Mouse (Mus musculus): Measurements from ENCODE around the gene Gucy1b1.

Gene Gucy1b1

DNA sequence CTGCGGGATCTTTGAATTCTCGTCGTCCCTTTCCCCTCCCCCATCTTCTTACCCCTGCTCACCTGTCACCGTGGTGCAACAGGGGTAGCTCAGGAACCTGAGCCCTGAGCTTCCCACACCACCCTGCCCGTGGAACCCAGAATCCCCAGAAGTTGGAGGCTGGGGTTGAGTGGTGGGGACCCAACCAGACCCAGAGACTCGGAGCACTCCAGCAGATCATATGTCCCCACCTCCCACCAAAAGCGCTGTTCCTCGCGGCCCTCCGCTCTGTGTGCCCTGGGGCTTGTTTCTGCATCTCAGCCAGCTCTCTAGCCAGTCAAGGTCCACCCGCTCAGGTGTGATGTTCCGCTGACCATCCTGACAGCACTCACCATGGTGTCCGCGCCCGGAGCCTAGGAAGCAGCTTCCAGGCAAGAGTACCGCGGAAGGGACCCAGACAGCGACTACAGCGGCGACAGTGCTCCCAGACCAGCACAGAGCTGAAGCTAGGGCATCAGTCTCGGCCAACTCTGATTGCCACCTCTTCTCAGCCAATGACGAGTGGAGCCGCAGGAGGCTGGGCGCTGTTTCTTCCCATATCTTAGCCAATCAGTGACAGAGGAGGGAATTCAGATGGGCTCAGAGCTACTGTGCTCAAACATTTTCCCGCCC, at the start of gene Gucy1b1:
Gene Gucy1b1 (minus strand): TSS at position 489 of the 651 bp plus-strand sequence.
- DNase-seq (ENCODE audit: low spot score) = peak; percentile 52

GRCm38 (mm10) chr3:82118916-82119315, 44.4 kb upstream of the Gucy1b1 start:
- no peak for DNase-seq (ENCODE audit: low spot score)

DNA sequence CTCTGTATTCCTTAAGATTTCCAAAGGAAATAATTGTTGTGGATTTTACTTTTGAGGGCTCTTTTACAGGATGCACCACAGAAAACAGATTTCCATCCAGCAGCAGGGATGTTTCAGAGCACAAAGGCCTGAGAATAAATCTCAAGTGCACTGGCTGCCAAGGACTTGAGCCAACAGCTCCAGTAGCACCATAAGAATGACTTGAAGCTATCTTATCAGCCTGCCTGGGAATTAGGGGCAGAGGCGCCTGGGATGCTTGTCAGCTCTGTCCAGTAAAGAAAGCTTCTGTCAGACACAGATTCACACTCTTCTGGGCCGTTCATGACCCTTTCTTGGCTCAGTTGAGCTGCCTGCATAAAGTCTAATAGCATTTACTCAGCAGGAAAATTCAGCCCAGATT, 38.0 kb upstream of the Gucy1b1 start:
- peak; percentile 41 for DNase-seq (ENCODE audit: low spot score)

DNA sequence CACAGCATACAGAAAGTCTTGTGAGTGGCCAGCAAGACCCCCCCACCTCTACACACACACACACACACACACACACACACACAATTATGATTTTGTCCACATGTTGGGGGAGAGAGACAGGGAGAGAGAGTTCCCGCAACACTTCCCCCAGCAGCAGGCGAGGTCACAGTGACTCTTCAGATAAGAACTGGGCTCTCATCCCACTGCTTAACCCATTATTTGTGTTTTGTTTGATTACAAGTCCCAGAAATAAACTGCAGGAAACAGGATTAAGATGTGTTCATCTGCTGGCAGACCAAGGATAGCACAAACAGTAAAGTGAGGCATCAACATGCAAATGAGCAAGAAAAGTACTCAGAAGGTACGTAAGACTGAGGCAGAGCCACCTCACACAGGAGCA, 37.5 kb upstream of the Gucy1b1 start:
- peak; percentile 36 for DNase-seq (ENCODE audit: low spot score)

GRCm38 (mm10) chr3:82108951-82109350, 34.5 kb upstream of the Gucy1b1 start:
- no peak for DNase-seq (ENCODE audit: low spot score)

- DNase-seq (ENCODE audit: low spot score) = no peak
Measured at GRCm38 (mm10) chr3:82104229-82104628, 29.7 kb upstream of the Gucy1b1 start.

DNA sequence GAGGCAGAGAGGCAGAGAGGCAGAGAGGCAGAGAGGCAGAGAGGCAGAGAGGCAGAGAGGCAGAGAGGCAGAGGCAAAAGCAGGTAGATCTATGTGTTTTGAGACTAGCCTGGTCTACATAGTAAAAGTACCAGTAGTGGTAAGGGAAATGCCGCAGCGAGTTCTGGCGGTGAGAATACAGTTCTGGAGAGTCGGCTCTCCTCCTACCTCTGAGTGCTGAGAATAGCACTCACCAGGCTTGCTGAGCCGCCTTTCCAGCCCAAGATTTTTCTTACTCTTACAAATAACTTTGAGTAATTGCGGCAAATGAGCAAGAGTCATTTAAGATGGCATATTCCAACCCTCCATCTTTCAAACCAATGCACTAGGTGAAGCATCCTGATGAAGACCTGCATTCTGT, 24.6 kb upstream of the Gucy1b1 start:
- DNase-seq (ENCODE audit: low spot score) = no peak

- no peak for DNase-seq (ENCODE audit: low spot score)
Measured at GRCm38 (mm10) chr3:82096801-82097200, 22.3 kb upstream of the Gucy1b1 start.

GRCm38 (mm10) chr3:82073741-82074181, 728 bp downstream of the Gucy1b1 start:
- peak; percentile 74 for DNase-seq (ENCODE audit: low spot score)

GRCm38 (mm10) chr3:82067830-82068229, 6.7 kb downstream of the Gucy1b1 start:
- DNase-seq (ENCODE audit: low spot score) = no peak

DNA sequence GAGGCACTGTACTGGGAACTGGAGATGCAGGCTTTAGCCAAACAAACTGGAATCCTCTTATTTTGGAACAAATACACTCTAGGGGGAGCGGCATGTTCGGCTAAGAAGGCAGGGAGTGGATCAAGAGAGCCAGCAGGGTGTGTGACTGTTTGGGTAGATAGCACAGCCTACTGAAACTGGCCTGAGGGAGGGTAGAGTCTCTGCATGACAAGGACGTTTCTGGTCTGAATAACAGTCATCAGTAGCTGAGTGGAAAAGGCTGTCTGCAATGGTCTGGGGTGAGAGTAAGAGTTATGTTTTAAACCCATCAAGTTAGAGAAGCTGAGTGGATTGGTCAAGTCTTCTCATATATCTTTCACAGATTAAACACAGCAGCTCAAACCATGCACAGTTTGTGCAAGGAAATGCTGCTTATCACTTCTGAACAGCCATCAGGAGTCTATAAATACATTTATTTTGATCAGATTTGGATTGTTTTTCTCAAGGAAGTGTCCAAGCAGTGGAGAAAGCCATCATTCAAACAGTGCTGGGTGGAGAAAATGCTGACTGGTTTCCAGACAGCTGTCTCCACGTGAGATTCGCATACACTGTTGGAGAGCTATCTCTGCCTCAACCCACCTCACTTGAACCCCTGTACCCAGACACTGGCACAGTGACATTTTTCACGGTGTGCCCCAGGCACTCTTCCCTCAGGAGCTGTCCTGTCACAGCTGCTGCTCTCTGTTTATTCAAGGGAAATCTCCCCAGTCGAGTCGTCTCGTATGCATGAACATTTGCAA, 12.9 kb downstream of the Gucy1b1 start:
- no peak for DNase-seq (ENCODE audit: low spot score)

- DNase-seq (ENCODE audit: low spot score) = no peak
Measured at GRCm38 (mm10) chr3:82057201-82057600, 17.3 kb downstream of the Gucy1b1 start.

DNA sequence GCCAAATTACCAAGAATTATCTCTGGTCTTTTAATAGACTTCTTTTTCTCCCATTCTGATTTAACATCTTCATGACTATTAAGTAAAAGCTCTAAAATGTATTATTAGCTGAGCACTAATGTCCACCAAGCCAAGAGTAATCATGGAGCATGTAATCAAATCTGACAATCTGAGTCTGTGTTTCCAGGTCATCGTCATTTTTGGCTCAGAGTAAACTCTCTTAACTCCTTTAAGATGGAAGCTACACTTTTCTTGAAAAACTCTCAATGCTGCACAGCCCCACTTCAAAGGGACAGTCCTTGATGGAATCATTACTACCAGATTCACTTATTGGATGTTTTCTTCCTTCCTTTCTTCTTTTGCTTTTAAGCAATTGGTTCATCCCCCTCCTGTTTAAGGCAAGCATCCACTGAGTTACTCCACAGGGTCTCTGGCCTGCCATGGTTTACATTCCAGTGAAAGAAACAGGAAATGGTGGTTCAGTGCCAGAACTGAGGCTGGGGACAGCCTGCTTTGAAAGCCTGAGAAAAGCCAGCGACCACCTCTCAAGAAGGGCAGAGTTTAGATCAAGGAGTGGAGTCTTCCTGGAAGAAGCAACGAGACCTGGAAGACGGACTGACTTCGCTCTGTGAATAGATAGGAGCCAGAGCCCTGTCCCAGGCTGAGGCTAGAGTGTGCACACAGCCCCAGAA, 20.1 kb downstream of the Gucy1b1 start:
- DNase-seq (ENCODE audit: low spot score) = no peak

GRCm38 (mm10) chr3:82052029-82052428, 22.5 kb downstream of the Gucy1b1 start:
- DNase-seq (ENCODE audit: low spot score) = no peak

- no peak for DNase-seq (ENCODE audit: low spot score)
Measured at GRCm38 (mm10) chr3:82051468-82051867, 23.0 kb downstream of the Gucy1b1 start.

DNA sequence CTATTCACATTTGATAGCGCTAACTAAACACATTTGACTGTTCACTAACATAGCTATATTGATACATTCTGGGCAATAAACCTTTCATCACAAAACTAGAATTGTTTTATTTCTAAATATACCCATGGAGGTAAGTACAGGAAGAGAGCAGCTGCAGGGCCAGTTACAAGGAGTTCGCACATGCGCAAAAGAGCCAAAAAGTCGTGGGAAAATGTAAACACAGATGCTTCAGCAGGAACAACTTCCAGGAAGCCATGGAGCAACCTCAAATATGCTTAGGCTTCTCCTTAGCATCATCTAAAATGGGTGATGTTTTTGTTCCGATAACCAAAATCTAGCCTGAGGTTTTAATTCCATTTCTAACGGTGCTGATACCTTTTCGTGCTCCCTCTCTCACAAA, 25.8 kb downstream of the Gucy1b1 start:
- no peak for DNase-seq (ENCODE audit: low spot score)

- no peak for DNase-seq (ENCODE audit: low spot score)
Measured at GRCm38 (mm10) chr3:82048078-82048477, 26.4 kb downstream of the Gucy1b1 start.

DNA sequence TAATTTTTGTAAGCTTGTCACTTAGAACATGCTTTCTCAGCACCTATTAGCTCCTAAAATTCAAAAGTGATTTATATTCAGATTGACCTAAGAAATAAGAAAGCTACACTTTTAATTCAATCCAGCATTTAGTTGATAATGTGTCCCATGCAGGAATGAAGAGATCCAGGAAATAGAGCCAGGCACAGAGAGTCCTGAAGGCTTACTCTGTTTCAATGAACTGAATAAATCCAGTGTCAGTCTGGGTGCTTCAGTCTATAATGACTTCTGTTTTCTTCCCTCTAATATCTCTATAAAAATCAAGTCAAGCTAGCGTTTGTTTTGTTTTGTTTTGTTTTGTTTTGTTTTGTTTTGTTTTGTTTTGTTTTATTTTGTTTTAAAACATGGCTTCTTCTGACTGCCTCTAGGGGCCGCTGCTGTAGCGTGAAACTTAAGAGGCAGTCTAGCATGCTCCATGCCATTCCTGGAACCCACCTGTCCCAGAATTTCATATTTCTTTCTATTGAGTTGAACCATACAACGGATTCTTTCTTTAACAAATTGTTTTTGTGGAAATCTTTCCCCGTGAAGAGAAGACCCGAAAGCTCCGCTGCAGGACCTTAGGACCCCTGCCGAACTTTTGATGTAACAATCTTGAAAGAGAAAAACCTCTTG, 27.3 kb downstream of the Gucy1b1 start:
- DNase-seq (ENCODE audit: low spot score) = peak; percentile 42

GRCm38 (mm10) chr3:82046087-82046486, 28.4 kb downstream of the Gucy1b1 start:
- DNase-seq (ENCODE audit: low spot score) = no peak

- DNase-seq (ENCODE audit: low spot score) = no peak
Measured at GRCm38 (mm10) chr3:82044902-82045301, 29.6 kb downstream of the Gucy1b1 start.

DNA sequence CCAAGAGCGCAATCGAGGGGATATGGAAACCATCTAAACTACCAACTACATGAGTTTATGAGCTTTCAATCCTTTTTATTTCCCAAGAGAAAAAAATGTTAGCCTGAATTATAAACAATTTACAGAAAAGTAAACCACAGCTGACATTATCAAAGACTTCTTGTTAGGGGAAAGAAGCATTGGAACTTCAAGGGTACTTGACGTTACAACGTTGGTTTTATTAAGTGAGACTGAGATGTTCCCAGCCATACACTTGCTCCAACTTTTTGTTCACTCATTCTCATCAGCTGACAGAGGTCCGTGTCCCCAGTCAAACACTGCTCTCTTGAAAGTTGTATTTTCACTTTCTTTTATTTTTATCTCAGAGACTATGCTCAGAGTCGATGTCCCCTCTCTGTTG, 30.8 kb downstream of the Gucy1b1 start:
- DNase-seq (ENCODE audit: low spot score) = no peak

DNA sequence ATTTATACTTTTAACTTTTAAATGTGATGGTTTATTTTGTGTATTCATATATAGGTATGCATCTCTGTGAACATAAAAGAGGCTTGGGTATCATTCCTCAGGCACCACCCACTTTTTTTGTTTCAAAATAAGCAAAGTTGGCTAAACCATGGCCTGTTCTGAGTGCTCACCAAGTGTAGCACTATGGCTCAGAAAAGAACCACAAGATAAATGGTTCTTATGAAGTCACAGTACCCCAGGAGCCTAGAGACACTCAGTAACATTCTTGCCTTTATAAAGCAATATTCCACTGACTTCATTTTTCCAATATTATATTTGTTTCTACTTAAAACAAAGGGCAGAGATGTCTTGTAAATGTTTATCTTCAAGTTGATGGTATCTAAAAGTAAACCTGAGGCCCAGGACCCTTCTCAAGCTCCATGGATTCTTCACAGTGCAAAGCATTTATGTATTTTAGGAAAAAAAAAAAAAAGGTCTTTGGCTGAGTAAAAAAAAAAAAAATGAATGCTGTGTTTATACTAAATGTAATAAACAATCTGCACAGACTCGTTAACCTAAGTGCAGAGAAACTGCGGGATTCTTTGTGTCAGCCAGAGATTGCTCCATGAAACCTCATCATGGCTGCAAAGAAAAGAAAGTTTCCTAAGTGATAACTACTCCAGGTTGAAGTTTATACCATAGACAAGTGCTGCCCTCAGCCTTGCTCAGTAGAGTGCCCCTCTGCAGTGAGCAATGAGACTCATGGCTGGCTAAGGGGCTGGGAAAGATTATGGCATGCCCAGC, 38.0 kb downstream of the Gucy1b1 start:
- no peak for DNase-seq (ENCODE audit: low spot score)
